Mouse (Mus musculus) hindbrain, embryonic 11.5 days (tissue): ENCODE results near the gene Cnmd. TPM values are rescaled to one million over a fixed set of nuclear protein-coding genes. Genes with fewer than 3 reads are reported as not detected.

Experiments
- ATAC-seq: fragments of 200-750 bp; cut with Nextera tagmentation; 2 replicates; pipeline ENCODE4 v1.8.0; 2017; ENCODE audit warnings: mild to moderate bottlenecking, moderate TSS enrichment, moderate library complexity; ENCODE audit not compliant: low FRiP score
- DNase-seq: peaks from one replicate; pipeline ENCODE4 v3.0.0-alpha.2; 2015; ENCODE audit warnings: low spot score
- H3K27ac ChIP-seq: fragments of 300-500 bp; sonication (generic); 2 replicates; pipeline ENCODE4 v1.5.1; 2014; ENCODE audit warnings: mild to moderate bottlenecking, low read depth, low read length
- H3K27me3 ChIP-seq: fragments of 300-500 bp; sonication (generic); 2 replicates; pipeline ENCODE4 v1.6.1; 2014; ENCODE audit warnings: mild to moderate bottlenecking, low read length, moderate library complexity, mixed read lengths; ENCODE audit not compliant: control insufficient read depth, insufficient read depth
- H3K36me3 ChIP-seq: fragments of 300-500 bp; sonication (generic); 2 replicates; pipeline ENCODE4 v1.6.1; 2014; ENCODE audit warnings: mild to moderate bottlenecking, low read length, moderate library complexity, mixed read lengths; ENCODE audit not compliant: control insufficient read depth, insufficient read depth
- H3K4me1 ChIP-seq: fragments of 300-500 bp; sonication (generic); replicated peaks from 2 replicates; pipeline ENCODE4 v1.6.1; 2014; ENCODE audit warnings: low read length, mixed read lengths; ENCODE audit not compliant: control insufficient read depth, insufficient read depth
- H3K4me2 ChIP-seq: fragments of 300-500 bp; sonication (generic); replicated peaks from 2 replicates; pipeline ENCODE4 v1.6.1; 2014; ENCODE audit warnings: mild to moderate bottlenecking, low read depth, low read length
- H3K4me3 ChIP-seq: fragments of 300-500 bp; sonication (generic); 2 replicates; pipeline ENCODE4 v1.5.1; 2014; ENCODE audit warnings: low read depth, low read length
- H3K9ac ChIP-seq: fragments of 300-500 bp; sonication (generic); 2 replicates; pipeline ENCODE4 v1.6.1; 2014; ENCODE audit warnings: low read depth, low read length
- H3K9me3 ChIP-seq: fragments of 300-500 bp; sonication (generic); 2 replicates; pipeline ENCODE4 v1.6.1; 2016; ENCODE audit warnings: low read length; ENCODE audit not compliant: control insufficient read depth
- WGBS: fragments of 180-500 bp; shearing (Covaris S2); extraction: QIAGEN DNeasy Blood & Tissue Kit; methylation state at CpG from one replicate; pipeline ENCODE4 v1.1.7; 2014; 5-methylcytosine and 5-hydroxymethylcytosine counted together
- polyA plus RNA-seq: library from polyadenylated mRNA; unstranded; fragments of >200 nt; fragmentation: Nextera tagmentation; extraction: Ambion mirVana; gene quantifications from 2 replicates; pipeline ENCODE4 v1.2.1, GENCODE M21; 2014

Gene Cnmd
- polyA plus RNA-seq, 1 experiment from 2014 or later, result 20.0 TPM

- 70% methylated on average over 6 of the region's 6 CpGs for WGBS
- Histone ChIP-seq H3K9ac (no peak overlapping the region), H3K4me3 (no peak overlapping the region), H3K27me3 (no peaks in the 10 kb centered on the region), H3K9me3 (no peaks in the 10 kb centered on the region), H3K4me2 (no peak overlapping the region), H3K27ac (no peak overlapping the region), H3K4me1 (0 out of 2 replicates have a peak, but pooled peaks cover 4% of the 10 kb centered on the region), H3K36me3 (no peaks in the 10 kb centered on the region)
- ATAC-seq (peak; percentile 54), DNase-seq (no peak)
Measured at GRCm38 (mm10) chr14:79658748-79659508, 3.0 kb downstream of the Cnmd start.

DNA sequence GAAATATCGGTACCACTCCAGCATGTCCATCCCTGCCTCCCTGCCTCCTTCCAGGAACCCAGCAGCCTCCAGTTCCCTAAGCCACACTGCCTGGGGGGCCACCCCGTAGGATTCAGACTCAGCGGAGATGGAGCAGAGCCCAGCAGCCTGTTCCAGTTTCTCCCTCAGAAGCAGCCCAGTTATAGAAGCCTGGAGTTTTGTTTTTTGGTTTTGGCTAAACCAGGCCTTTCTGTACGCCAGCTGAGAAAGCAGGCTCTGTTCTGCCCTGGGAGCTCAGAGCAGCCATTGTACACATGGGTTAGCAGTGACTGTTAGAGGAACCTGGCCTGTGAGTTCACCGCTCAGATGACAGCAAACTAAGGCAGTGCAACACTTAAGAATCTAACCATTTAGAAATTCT lies 3.7 kb downstream of the Cnmd start:
- no peak for ATAC-seq

DNA sequence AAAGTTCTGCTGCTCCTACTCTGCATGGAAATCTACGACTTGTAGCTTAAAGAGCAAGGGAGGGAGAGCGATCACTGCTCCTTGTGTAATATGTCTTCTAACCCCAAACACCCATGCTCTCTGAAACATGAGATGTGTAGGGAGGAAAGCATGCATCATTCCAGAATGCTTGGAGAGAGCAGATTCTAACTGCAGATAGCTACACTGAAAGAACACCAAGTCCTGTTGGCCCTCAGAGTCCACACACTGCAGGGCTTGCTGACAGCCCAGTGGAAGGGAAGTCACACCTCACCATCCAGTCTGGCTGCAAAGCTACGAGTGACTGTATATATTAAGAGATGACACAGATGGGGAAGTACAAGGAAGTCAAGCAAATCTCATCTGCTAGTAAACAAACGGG lies 9.3 kb downstream of the Cnmd start:
- no peaks in the 10 kb centered on the region for H3K9me3 ChIP-seq
- no peak overlapping the region for H3K27ac ChIP-seq
- WGBS, result 75% methylated on average over 4 of the region's 4 CpGs
- H3K9ac ChIP-seq, result no peak overlapping the region
- no peaks in the 10 kb centered on the region for H3K36me3 ChIP-seq
- H3K4me2 ChIP-seq, result no peak overlapping the region
- DNase-seq, result no peak
- ATAC-seq, result no peak
- H3K4me1 ChIP-seq, result no peaks in the 10 kb centered on the region
- H3K27me3 ChIP-seq, result no peaks in the 10 kb centered on the region
- no peak overlapping the region for H3K4me3 ChIP-seq

More for the DNA sequence above, 3.7 kb downstream of the Cnmd start:
- Histone ChIP-seq H3K4me3 (no peak overlapping the region), H3K4me1 (0 out of 2 replicates have a peak, but pooled peaks cover 4% of the 10 kb centered on the region), H3K36me3 (no peaks in the 10 kb centered on the region), H3K27ac (peak overlapping the region; percentile 12; the same call in 1 of the 2 replicates), H3K9ac (no peak overlapping the region), H3K9me3 (no peaks in the 10 kb centered on the region), H3K4me2 (no peak overlapping the region), H3K27me3 (no peaks in the 10 kb centered on the region)
- WGBS, result 61% methylated on average over 5 of the region's 5 CpGs
- DNase-seq, result no peak

- H3K36me3 ChIP-seq, result no peaks in the 10 kb centered on the region
- DNase-seq (no peak), ATAC-seq (no peak)
- H3K9ac ChIP-seq, result no peak overlapping the region
- H3K4me2 ChIP-seq, result no peak overlapping the region
- H3K9me3 ChIP-seq, result no peaks in the 10 kb centered on the region
- no peak overlapping the region for H3K4me3 ChIP-seq
- H3K4me1 ChIP-seq, result no peaks in the 10 kb centered on the region
- no peak overlapping the region for H3K27ac ChIP-seq
- 82% methylated on average over 3 of the region's 3 CpGs for WGBS
- H3K27me3 ChIP-seq, result no peaks in the 10 kb centered on the region
Measured at GRCm38 (mm10) chr14:79649680-79650079, 12.3 kb downstream of the Cnmd start.

GRCm38 (mm10) chr14:79645378-79645777 lies 16.6 kb downstream of the Cnmd start:
- no peak overlapping the region for H3K4me2 ChIP-seq

GRCm38 (mm10) chr14:79642063-79642462 lies 19.9 kb downstream of the Cnmd start:
- H3K27me3 ChIP-seq, result no peaks in the 10 kb centered on the region
- 84% methylated on average over 9 of the region's 9 CpGs for WGBS
- no peaks in the 10 kb centered on the region for H3K9me3 ChIP-seq
- H3K9ac ChIP-seq, result no peak overlapping the region
- H3K4me1 ChIP-seq, result no peaks in the 10 kb centered on the region
- ATAC-seq (no peak), DNase-seq (no peak)
- H3K27ac ChIP-seq, result no peak overlapping the region
- H3K4me3 ChIP-seq, result no peak overlapping the region
- no peak overlapping the region for H3K4me2 ChIP-seq
- H3K36me3 ChIP-seq, result no peaks in the 10 kb centered on the region

More at GRCm38 (mm10) chr14:79645378-79645777, 16.6 kb downstream of the Cnmd start:
- peak; percentile 12 for DNase-seq
- Histone ChIP-seq H3K4me1 (no peaks in the 10 kb centered on the region), H3K27ac (no peak overlapping the region), H3K9ac (no peak overlapping the region), H3K4me3 (no peak overlapping the region), H3K36me3 (no peaks in the 10 kb centered on the region), H3K9me3 (no peaks in the 10 kb centered on the region), H3K27me3 (no peaks in the 10 kb centered on the region)
- 34% methylated on average over 11 of the region's 11 CpGs for WGBS
- no peak for ATAC-seq

DNA sequence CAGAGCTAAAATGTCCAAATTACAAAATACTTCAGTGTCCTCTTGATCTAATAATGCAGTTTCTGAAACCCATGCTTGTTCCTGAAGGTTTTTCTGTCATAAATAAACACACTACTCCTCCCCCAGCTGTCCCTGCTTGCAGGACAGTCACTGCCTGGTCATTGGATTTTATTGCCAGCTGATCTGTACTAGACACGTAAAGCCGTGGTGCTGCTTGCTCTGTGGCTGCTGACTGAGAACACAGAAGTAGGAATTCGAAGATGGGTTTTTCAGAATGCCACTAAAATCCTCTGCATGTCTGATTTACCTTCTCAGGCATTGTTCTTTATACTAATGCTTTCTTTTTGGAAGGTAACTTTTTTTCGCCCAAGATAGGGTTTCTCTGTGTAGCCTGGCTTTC lies 25.2 kb downstream of the Cnmd start:
- no peak for ATAC-seq
- Histone ChIP-seq H3K27ac (no peak overlapping the region), H3K4me1 (no peaks in the 10 kb centered on the region), H3K9me3 (no peaks in the 10 kb centered on the region), H3K4me3 (no peak overlapping the region), H3K4me2 (no peak overlapping the region), H3K9ac (no peak overlapping the region), H3K27me3 (no peaks in the 10 kb centered on the region), H3K36me3 (no peaks in the 10 kb centered on the region)
- DNase-seq, result no peak
- 84% methylated on average over 4 of the region's 4 CpGs for WGBS

- Histone ChIP-seq H3K4me1 (no peaks in the 10 kb centered on the region), H3K9me3 (no peaks in the 10 kb centered on the region), H3K4me2 (no peak overlapping the region), H3K27ac (no peak overlapping the region), H3K36me3 (no peaks in the 10 kb centered on the region), H3K27me3 (no peaks in the 10 kb centered on the region), H3K4me3 (no peak overlapping the region), H3K9ac (no peak overlapping the region)
- ATAC-seq, result no peak
- no peak for DNase-seq
- WGBS, result 94% methylated on average over 2 of the region's 2 CpGs
Measured at GRCm38 (mm10) chr14:79633196-79633595, 28.8 kb downstream of the Cnmd start.

- no peaks in the 10 kb centered on the region for H3K27me3 ChIP-seq
- H3K4me1 ChIP-seq, result no peaks in the 10 kb centered on the region
- H3K9me3 ChIP-seq, result no peaks in the 10 kb centered on the region
- H3K4me2 ChIP-seq, result no peak overlapping the region
- DNase-seq (no peak), ATAC-seq (no peak)
- 98% methylated on average over 6 of the region's 6 CpGs for WGBS
- peaks cover 3% of the 10 kb centered on the region; the same call in 1 of the 2 replicates for H3K36me3 ChIP-seq
- no peak overlapping the region for H3K27ac ChIP-seq
- no peak overlapping the region for H3K4me3 ChIP-seq
- H3K9ac ChIP-seq, result no peak overlapping the region
Measured at GRCm38 (mm10) chr14:79632330-79632729, 29.6 kb downstream of the Cnmd start.
